Mouse (Mus musculus) large intestine, adult 2 months (tissue): ENCODE results near the gene Pibf1. TPM values are rescaled to one million over a fixed set of nuclear protein-coding genes. Genes with fewer than 3 reads are reported as not detected.

ENCODE experiments used
- DNase-seq: peaks from one replicate; pipeline ENCODE4 v3.0.0-alpha.2; 2012; ENCODE audit warnings: low read depth, low spot score
- WGBS: fragments of 180-500 bp; shearing (Covaris S2); methylation state at CpG from one replicate; pipeline ENCODE4 v1.1.7; 2018; 5-methylcytosine and 5-hydroxymethylcytosine counted together
- polyA plus RNA-seq: library from polyadenylated mRNA; depleted of rRNA; stranded (reverse); fragments of >200 nt; gene quantifications from 2 replicates; pipeline ENCODE4 v1.2.3, GENCODE M21; 2012

Gene Pibf1
- polyA plus RNA-seq, 1 experiment, result 0.73 TPM

DNA sequence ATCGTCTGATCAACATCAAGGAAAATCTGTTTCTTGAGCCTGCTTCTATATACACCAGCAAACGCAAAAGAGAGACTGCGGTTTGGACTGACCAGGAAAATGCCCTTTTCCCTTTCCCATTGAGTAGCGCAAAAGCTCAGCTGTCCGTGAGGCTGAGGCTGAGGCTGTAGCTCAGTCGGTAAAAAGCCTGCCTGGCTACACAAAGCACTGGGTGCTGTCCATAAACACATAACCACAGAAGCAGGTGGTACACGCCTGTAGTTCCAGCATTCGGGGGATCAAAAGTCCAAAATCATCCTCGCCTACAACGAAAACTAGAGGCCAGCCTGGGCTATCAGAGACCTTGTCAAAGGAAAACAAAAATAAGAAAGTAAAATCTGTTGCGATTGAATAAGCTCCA, 141.3 kb downstream of the Pibf1 start:
- DNase-seq, result no peak

DNA sequence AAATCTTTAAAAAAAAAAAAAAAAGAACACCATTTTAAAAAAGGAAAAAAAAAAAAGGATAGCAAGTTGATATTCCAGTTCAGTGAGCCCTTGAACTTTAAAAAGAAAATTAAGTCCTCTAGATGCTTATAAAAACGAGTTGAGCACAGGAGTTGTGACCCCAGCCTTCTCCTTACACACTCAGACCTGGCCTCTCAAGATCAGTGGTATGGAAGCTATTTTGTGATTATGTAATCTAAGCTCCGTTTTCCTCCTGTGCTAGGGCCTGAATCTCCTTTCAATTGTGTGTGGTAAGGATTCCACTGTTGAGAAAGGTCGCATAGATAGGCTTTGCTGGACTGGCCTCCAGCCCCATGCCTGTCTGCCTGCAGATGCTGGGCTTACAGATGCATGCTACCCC, 145.3 kb downstream of the Pibf1 start:
- DNase-seq, result no peak
- 76% methylated on average over 3 of the region's 3 CpGs for WGBS

More for the DNA sequence above, 141.3 kb downstream of the Pibf1 start:
- WGBS, result 51% methylated on average over 11 of the region's 11 CpGs

DNA sequence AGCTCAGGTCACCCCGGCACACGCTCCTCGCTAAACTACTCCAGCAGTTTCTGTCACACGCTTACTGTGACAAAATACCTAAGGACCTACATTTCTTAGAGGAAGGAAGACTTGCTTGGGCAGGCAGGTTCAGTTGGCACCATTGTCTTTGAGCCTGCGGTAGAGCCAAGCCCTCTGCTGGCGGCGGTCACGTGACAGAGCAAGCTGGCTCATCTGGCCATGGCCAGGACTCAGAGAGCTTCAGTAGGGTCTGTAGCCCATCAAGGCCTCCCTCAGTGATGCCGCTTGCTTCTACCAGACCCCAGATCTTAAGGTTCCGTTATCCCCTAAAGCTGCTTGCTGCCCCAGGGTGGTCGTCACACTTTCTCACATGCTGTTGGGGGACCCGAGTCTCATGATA, 162.8 kb downstream of the Pibf1 start:
- 96% methylated on average over 12 of the region's 12 CpGs for WGBS

DNA sequence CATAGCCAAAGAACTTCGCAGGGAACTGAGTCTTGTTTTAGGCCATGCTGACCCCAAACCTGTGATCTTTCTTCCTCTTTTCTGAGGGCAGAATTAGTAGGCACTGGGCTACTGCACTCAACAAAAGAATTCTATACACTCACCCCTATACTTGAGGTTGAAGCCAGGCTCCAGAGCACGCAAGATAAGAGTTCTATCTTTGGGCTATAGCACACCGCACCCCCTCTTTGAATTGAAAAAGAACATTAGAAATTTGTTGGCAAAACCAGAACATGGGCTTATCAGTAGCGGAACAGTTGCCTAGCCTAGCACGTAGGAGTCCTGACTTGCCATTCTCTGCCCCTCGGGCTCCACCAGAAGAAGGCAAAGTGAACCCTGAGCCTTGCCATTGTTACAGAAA, 164.6 kb downstream of the Pibf1 start:
- DNase-seq, result no peak
- WGBS, result 94% methylated on average over 6 of the region's 6 CpGs

More for the DNA sequence above, 162.8 kb downstream of the Pibf1 start:
- no peak for DNase-seq

DNA sequence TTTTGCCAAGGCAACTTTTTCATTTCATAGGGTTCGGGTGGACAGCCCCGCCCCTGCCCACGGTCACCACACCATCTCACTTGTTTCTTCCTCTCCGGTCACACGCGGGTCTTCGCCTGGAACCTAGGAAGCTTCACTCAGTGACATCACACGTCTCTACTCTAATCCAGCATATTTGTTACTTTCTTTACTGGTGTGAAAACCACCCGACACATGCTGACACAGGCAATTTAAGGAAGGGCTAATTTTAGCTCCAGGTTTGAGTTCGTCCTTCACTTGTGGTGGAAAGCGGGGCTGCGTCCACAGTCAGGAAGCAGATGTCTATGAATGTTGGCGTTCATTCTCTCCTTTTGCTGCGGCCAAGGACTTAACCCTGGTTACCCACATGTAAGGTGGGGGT, 166.6 kb downstream of the Pibf1 start:
- 84% methylated on average over 14 of the region's 14 CpGs for WGBS
- DNase-seq, result no peak

DNA sequence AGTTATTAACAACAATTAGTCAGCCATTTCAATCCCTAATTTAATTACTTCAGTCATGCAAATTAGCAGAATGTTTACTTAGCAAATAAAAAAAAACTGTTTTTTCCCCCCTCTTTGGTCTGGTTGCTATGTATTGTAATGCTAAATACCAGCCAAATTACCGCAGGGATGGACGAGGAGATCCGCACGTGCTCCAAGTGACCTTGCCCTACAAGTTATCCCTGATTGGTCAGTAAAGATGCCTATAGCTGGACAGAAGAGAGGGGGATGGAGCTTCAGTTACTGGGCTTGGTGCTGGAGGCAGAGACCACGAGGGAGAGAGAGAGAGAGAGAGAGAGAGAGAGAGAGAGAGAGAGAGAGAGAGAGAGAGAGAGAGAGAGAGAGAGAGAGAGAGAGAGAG, 167.5 kb downstream of the Pibf1 start:
- no peak for DNase-seq
- 87% methylated on average over 5 of the region's 5 CpGs for WGBS

DNA sequence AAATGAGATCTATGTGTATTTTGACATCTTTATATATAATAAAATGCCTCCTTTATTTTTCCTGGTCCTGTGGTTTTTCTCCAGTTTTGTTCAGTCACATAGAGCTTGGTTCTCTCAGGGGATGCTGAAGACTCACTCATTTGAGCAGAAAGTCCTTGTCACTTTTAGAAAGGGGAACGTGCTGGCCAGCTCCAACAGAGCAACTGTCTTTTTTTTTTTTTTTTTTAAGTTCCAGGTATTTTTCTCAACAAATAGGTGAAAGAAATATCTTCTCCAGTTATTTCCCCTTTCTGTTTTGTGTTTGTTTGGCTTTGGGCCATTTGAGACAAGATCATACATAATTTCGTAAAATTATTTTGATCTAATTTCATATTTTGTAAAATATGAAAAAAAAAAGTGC, 174.8 kb downstream of the Pibf1 start:
- 80% methylated on average over 2 of the region's 2 CpGs for WGBS
- no peak for DNase-seq

DNA sequence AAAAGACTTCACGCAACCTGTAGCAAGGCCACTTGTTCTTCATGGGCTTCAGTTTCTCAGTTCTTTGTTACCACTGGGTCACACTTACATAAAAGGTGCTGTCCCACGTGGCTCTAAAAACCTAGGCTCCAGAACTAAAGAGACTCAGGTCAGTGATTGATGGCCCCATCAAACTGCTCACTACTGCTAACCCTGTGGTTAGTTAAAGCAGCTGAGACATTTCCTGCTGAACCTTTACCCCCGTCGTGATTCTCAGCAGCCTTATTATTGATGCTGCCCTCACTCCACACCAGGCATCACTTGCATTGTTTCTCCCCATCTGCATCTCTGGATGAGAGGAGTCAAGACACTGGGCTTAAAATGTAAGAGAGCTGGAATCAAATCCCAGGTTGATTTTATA, 176.6 kb downstream of the Pibf1 start:
- WGBS, result 34% methylated on average over 4 of the region's 4 CpGs
- no peak for DNase-seq

DNA sequence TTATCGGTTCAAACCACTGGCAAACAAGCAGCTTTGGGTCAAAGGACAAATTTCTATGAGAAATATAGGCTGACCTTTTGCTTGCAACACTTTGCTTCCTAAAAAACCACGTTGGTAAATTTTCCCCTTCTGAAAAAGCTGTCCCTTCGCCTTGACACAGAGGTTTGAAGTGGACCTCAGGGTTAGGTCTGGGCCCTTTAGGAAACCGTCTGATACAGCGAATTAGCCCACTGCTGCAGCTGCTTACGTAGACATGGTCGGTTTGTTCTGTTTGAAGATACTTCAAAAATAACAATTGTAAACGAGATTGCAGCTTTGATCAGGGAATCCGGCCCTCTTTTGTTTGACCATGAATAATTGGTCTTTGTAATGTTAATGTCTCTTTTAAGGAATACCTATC, 179.1 kb downstream of the Pibf1 start:
- no peak for DNase-seq
- 22% methylated on average over 9 of the region's 9 CpGs for WGBS

DNA sequence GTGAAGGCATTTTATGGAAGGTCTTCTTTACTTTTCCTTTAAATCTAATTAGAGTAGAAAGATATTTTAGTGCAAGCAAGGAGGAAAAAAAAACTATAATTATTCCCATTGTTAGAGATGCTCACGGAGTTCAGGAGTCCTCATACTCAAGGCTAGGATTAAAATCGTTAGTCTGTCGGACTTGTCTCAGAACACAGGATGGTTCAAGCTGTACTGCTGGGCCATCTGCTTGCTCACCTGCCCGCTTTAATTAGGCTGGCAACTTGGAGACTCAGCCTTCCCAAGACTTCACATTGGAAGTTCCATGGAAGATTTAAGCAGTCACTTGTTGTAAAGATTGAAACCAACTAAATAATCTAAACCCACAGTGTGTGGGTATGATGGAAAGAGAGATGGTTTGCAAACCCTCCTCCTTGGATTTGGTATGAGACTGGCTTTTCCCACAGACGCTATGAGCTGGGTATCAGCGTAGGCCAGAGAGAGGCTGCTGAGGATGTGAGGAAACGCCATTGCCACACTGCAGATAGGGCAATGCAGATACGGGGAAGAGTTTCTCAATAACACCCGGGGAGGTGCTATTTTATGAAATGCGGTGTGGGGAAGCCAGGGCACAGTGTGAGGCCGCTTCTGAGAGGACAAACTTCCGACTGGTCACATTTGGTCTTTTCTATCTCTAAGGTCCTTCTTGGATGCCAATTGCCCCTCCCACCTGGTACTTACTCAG, 179.7 kb downstream of the Pibf1 start:
- DNase-seq, result no peak
- 25% methylated on average over 12 of the region's 12 CpGs for WGBS

DNA sequence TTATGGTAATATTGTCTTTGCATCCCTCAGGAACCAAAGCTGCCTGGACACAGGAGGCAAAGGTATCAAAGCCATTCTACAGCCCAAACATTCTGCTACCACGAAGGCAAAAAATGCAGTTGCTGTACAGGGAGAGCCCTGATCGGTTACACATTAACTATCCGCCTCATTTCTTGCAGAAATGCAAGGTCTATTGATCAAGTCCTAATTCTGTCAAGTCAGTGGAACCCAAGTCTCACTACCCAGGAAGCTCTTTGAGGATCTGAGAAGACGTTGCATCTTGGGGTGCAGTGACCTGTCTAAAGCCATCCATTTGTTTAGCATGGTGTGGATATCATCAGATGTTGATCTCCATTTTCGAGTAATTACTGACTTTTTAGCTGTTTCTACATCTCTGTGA, 181.2 kb downstream of the Pibf1 start:
- 36% methylated on average over 5 of the region's 5 CpGs for WGBS
- DNase-seq, result no peak

DNA sequence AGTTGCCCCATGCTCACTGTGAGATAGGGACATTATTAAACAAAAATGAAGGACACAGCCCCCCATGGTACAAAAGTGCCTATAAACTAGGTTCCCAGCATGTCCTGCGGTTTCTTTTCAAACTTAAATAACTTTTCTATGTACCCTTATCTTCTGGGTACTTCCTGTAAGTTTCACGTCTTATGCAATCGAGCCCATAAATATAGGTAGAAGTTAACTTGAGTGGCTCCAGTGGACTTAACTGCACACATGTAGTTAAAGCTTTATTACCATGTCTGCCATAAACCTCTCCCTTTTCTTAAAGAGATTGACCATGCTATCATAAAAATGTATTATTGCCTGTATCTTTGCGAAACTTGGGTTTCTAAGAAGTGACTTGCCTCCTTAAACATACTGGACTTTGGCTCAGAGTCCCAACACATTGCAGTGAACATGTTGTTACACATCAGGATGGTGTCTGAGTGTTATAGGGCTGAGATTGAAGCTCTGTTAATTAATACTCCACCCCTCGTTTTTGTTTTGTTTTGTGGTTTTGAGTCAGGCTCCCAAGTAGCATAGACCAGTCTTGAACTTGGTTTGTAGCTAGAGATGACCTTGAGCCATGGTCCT, 181.7 kb downstream of the Pibf1 start:
- WGBS, result 23% methylated on average over 5 of the region's 5 CpGs
- no peak for DNase-seq

DNA sequence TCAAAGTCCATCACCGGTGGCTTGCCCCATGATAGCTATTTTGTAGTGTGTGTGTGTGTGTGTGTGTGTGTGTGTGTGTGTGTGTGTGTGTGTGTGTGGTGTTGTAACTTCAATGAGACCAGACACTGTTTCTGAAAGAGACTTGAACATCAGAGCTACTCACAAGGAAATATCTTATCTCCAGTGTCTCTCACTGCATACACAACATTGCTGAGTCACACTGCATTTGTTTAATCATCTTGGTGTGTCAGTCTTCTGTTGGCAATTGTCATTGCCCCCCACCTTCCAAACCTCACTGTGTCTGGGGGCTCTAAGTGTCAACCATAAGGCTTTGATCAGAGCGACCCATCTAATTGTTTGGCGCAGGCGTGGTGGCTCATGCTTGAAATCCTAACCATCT, 186.3 kb downstream of the Pibf1 start:
- WGBS, result 72% methylated on average over 4 of the region's 4 CpGs
- no peak for DNase-seq

DNA sequence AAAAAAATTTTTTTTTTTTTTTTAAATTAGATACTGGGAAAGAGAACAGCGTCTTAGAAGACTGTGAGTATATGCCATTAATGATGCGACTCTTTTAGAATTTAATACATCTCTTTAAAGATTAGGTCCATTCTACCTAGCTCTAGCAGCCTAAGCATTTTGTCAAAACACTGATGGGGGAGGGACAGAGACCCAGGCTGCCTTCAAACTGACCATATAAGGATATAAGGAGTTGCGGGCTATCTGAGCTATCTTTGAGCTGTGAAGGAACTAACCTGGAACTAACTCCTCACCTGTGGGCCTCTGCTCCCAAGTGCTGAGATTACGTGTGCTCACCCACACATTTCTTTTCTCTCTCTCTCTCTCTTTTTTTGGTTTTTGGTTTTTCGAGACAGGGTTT, 193.0 kb downstream of the Pibf1 start:
- no peak for DNase-seq
- over 99% methylated on average over 5 of the region's 5 CpGs for WGBS

DNA sequence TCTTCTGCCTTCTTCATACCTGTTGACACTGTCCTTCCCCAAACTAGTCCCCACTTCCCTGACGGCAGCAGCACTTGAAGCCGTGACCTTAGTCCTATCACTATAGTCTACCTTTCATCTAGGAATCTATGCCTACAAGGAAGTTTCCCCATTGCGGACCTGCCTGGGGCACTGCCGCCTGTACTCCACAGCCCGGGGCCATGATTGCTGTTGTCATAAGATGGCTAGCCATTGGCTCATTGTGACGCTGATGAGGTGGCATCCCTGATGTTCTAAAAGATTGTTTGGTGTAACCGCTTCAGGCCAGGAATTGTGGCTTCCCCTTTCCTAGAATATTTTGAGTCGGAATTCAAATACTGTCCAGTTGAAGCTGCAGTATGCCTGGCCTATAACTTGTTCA, 195.2 kb downstream of the Pibf1 start:
- no peak for DNase-seq
- 35% methylated on average over 8 of the region's 8 CpGs for WGBS

DNA sequence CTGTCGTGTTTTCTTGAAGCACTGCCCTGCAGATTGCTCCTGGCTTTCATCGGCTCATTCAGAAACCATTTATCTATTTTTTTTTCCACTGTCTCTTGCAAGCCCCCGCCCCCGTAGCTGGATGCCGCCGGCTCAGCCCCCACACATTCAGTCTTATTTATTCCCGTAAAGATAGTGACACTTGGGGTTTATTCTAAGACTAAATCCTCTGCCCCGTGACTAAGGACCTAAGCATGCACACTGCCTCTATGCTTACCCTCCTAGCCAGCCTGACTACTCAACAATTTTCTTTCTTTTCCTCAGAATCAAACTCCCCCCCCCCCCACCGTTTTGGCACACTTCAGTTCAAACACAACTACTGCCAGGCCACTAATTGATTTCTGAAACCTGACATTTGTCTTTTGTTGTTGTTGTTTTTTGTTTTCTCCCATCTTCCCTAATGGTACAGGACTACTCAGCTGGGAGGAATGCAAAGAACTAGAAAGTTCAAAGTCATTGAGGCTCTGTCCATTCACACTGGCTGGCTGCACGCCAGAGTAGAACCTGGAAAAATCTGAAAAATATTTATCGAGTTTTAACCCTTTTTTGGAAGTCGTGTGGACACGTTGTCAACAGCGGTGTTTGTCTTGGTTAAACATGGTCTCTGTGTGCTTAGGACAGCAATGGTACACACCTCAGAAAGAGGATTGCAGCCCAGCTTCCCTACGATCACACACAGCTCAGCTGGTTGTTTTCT, 196.6 kb downstream of the Pibf1 start:
- 20% methylated on average over 15 of the region's 15 CpGs for WGBS
- DNase-seq, result no peak

DNA sequence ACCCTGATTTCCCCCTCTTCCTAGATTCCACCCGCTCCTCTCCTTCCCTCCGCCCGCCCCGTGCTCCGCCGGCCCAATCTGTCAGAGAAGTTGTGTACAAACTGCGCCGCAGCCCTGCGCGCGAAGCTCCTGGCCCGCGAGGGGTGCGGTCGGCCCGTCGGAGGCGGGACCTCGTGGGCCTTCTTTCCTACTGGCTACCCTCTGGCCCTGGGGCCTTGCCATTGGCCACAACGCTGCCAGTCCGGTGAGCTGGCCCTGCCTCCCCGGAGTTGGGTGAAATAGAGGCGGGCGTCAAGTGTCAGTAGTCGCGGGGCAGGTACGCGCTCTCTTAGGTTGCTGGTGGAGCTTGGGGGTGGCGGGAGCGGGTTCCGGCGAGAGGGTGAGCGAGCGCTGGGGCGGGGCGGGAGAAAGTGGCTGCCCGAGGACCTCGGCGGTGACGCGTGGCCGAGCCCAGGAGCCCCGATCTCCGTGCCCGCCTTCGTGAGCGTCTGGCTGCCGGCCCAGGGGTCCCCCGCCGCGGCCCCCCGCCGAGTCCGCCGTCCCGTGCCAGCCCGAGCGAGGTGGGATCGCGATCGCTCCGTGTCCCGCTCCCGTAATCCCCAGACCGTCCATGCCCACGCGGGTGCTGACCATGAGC, 199.3 kb downstream of the Pibf1 start, which contains the start of gene Klf5:
Gene Klf5, plus strand, starts transcription at position 307 of the 637 bp plus-strand sequence.
- no peak for DNase-seq

DNA sequence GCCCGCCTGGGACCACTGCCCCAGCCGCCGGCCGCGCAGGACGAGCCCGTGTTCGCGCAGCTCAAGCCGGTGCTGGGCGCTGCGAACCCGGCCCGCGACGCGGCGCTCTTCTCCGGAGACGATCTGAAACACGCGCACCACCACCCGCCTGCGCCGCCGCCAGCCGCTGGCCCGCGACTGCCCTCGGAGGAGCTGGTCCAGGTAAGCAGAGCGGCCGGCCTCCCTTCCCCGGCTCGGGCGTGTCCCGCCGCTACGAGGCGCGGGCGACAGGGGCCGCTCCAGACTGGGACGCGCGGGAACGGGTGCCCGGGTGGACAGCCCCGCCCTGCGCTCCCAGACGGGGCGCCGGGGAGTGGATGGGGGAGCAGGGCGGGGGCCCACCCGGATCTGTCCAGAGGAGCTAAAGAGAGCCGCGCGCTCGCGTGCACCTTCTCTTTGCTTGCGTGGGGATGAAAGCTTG, 199.8 kb downstream of the Pibf1 start:
- under 1% methylated on average over 60 of the region's 60 CpGs for WGBS

More for the DNA sequence above, 199.3 kb downstream of the Pibf1 start, which contains the start of gene Klf5:
- under 1% methylated on average over 66 of the region's 67 CpGs for WGBS

DNA sequence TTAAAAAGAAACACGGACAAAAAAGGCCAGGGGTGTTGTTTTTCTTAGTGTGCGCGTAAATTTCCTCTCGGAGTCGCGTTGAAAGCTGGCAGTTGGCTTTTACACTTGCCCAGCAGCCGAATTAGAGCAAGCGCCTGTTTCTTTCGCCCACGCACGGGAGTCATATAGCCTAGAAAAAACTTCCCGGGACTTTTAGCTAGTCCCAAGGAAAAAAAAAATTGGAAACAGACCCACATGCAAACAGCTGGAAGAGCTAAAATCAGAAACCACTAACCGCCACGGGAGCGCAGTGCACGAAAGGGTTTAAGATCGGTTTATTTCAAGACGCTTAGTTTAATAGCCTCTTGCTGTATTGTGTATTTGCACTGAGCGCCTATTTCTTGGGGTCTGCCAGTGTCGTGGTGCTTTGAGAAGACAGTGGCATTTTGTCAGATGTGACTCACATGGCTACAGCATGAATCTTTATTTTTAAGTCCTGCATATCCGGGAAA, 200.5 kb downstream of the Pibf1 start:
- DNase-seq, result no peak
- WGBS, result 1% methylated on average over 21 of the region's 21 CpGs

More for the DNA sequence above, 199.8 kb downstream of the Pibf1 start:
- no peak for DNase-seq

DNA sequence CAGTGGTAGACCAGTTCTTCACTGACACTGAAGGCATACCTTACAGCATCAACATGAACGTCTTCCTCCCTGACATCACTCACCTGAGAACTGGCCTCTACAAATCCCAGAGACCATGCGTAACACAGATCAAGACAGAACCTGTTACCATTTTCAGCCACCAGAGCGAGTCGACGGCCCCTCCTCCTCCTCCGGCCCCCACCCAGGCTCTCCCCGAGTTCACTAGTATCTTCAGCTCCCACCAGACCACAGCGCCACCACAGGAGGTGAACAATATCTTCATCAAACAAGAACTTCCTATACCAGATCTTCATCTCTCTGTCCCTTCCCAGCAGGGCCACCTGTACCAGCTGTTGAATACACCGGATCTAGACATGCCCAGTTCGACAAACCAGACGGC, 202.2 kb downstream of the Pibf1 start:
- no peak for DNase-seq
- WGBS, result 32% methylated on average over 11 of the region's 11 CpGs
